Mouse (Mus musculus) ES-Bruce4 (cell line): ENCODE data around the gene Igsf11.

Experiments
- CTCF ChIP-seq: IDR thresholded peaks from one replicate; pipeline ENCODE4 v1.8.1; 2011; ENCODE audit warnings: low read depth, low read length
- EP300 ChIP-seq: IDR thresholded peaks from 2 replicates; pipeline ENCODE4 v1.6.1; 2011; ENCODE audit warnings: low read depth, low read length; ENCODE audit not compliant: insufficient read depth
- POLR2A ChIP-seq: IDR thresholded peaks from one replicate; pipeline ENCODE4 v1.8.1; 2011; ENCODE audit warnings: low read length; ENCODE audit not compliant: insufficient read depth

GRCm38 (mm10) chr16:38976151-38976550 lies 83.7 kb downstream of the Igsf11 start:
- no peak for TF ChIP-seq CTCF
- TF ChIP-seq EP300, result no peak
- no peak for TF ChIP-seq POLR2A
